Mouse (Mus musculus) heart, embryonic 11.5 days (tissue): ENCODE results near the gene Cd4. TPM values are rescaled to one million over a fixed set of nuclear protein-coding genes. Genes with fewer than 3 reads are reported as not detected.
A peak's percentile ranks its signal among the peaks of the same experiment; 100 is the strongest.

Experiments
- ATAC-seq: fragments of 200-750 bp; cut with Nextera tagmentation; replicated peaks from 2 replicates; pipeline ENCODE4 v1.8.0; 2017; ENCODE audit warnings: moderate library complexity; ENCODE audit not compliant: insufficient number of reproducible peaks, low FRiP score, low TSS enrichment
- H3K27ac ChIP-seq: fragments of 300-500 bp; sonication (generic); 2 replicates; pipeline ENCODE4 v1.5.1; 2014; ENCODE audit warnings: mild to moderate bottlenecking, low read depth, low read length
- H3K27me3 ChIP-seq: fragments of 300-500 bp; sonication (generic); 2 replicates; pipeline ENCODE4 v1.6.1; 2014; ENCODE audit warnings: mild to moderate bottlenecking, low read length, mixed read lengths; ENCODE audit not compliant: control insufficient read depth, insufficient read depth
- H3K36me3 ChIP-seq: fragments of 300-500 bp; sonication (generic); 2 replicates; pipeline ENCODE4 v1.6.1; 2014; ENCODE audit warnings: mild to moderate bottlenecking, low read length, moderate library complexity, mixed read lengths; ENCODE audit not compliant: control insufficient read depth, insufficient read depth
- H3K4me1 ChIP-seq: fragments of 300-500 bp; sonication (generic); 2 replicates; pipeline ENCODE4 v1.6.1; 2014; ENCODE audit warnings: low read length; ENCODE audit not compliant: control insufficient read depth, insufficient read depth
- H3K4me2 ChIP-seq: fragments of 300-500 bp; sonication (generic); 2 replicates; pipeline ENCODE4 v1.6.1; 2014; ENCODE audit warnings: mild to moderate bottlenecking, moderate library complexity
- H3K4me3 ChIP-seq: fragments of 300-500 bp; sonication (generic); 2 replicates; pipeline ENCODE4 v1.5.1; 2014; ENCODE audit warnings: low read depth, low read length
- H3K9ac ChIP-seq: fragments of 300-500 bp; sonication (generic); 2 replicates; pipeline ENCODE4 v1.6.1; 2014; ENCODE audit warnings: mild to moderate bottlenecking, low read depth, low read length, moderate library complexity
- H3K9me3 ChIP-seq: fragments of 300-500 bp; sonication (generic); replicated peaks from 2 replicates; pipeline ENCODE4 v1.6.1; 2016; ENCODE audit warnings: low read length; ENCODE audit not compliant: control insufficient read depth
- WGBS: fragments of 180-500 bp; shearing (Covaris S2); extraction: QIAGEN DNeasy Blood & Tissue Kit; methylation state at CpG from one replicate; pipeline ENCODE4 v1.1.7; 2014; ENCODE audit not compliant: insufficient replicate concordance; 5-methylcytosine and 5-hydroxymethylcytosine counted together
- polyA plus RNA-seq: library from polyadenylated mRNA; unstranded; fragments of >200 nt; fragmentation: Nextera tagmentation; extraction: Ambion mirVana; gene quantifications from 2 replicates; pipeline ENCODE4 v1.2.1, GENCODE M21; 2014

Cd4 gene
- not detected in 2 replicates for polyA plus RNA-seq

- WGBS, result 89% methylated on average over 9 of the region's 9 CpGs
- no peak for ATAC-seq
- no peak within 1 kb of the TSS for H3K27ac ChIP-seq
- no peak within 1 kb of the TSS for H3K4me3 ChIP-seq
- no peaks in the 10 kb centered on the region for H3K4me1 ChIP-seq
- no peaks in the 10 kb centered on the region for H3K27me3 ChIP-seq
- H3K9me3 ChIP-seq, result no peaks in the 10 kb centered on the region
- H3K36me3 ChIP-seq, result no peaks in the 10 kb centered on the region
- no peak within 1 kb of the TSS for H3K4me2 ChIP-seq
- no peak within 1 kb of the TSS for H3K9ac ChIP-seq
Measured at GRCm38 (mm10) chr6:124887986-124888385, at the start of gene Cd4. TSS of gene Cd4 (minus strand) at chr6:124888221.

GRCm38 (mm10) chr6:124937493-124937892 lies 49.5 kb upstream of the Cd4 start:
- Histone ChIP-seq H3K9me3 (no peaks in the 10 kb centered on the region), H3K27ac (no peak overlapping the region), H3K27me3 (no peaks in the 10 kb centered on the region), H3K4me1 (peaks cover 1% of the 10 kb centered on the region), H3K4me2 (no peak overlapping the region), H3K4me3 (no peak overlapping the region), H3K36me3 (peaks cover 33% of the 10 kb centered on the region), H3K9ac (no peak overlapping the region)
- no peak for ATAC-seq
- WGBS, result 86% methylated on average over 2 of the region's 2 CpGs

GRCm38 (mm10) chr6:124936681-124937080 lies 48.7 kb upstream of the Cd4 start:
- no peak overlapping the region for H3K4me3 ChIP-seq
- WGBS, result 74% methylated on average over 1 of the region's 1 CpGs
- no peak overlapping the region for H3K9ac ChIP-seq
- no peaks in the 10 kb centered on the region for H3K27me3 ChIP-seq
- no peak for ATAC-seq
- peaks cover 6% of the 10 kb centered on the region for H3K4me1 ChIP-seq
- no peak overlapping the region for H3K4me2 ChIP-seq
- H3K9me3 ChIP-seq, result no peaks in the 10 kb centered on the region
- H3K27ac ChIP-seq, result no peak overlapping the region
- H3K36me3 ChIP-seq, result peaks cover 33% of the 10 kb centered on the region

GRCm38 (mm10) chr6:124934670-124935069 lies 46.6 kb upstream of the Cd4 start:
- Histone ChIP-seq H3K27ac (no peak overlapping the region), H3K4me2 (no peak overlapping the region), H3K9me3 (no peaks in the 10 kb centered on the region), H3K4me1 (peaks cover 6% of the 10 kb centered on the region), H3K9ac (no peak overlapping the region), H3K36me3 (peaks cover 29% of the 10 kb centered on the region), H3K27me3 (no peaks in the 10 kb centered on the region), H3K4me3 (no peak overlapping the region)
- WGBS, result 92% methylated on average over 7 of the region's 7 CpGs
- no peak for ATAC-seq

- H3K4me1 ChIP-seq, result peaks cover 6% of the 10 kb centered on the region
- no peaks in the 10 kb centered on the region for H3K9me3 ChIP-seq
- peak overlapping the region; percentile 79; the same call in 1 of the 2 replicates for H3K4me3 ChIP-seq
- no peak overlapping the region for H3K27ac ChIP-seq
- H3K36me3 ChIP-seq, result peaks cover 26% of the 10 kb centered on the region
- H3K27me3 ChIP-seq, result no peaks in the 10 kb centered on the region
- no peak overlapping the region for H3K9ac ChIP-seq
- 90% methylated on average over 3 of the region's 3 CpGs for WGBS
- ATAC-seq, result no peak
- no peak overlapping the region for H3K4me2 ChIP-seq
Measured at GRCm38 (mm10) chr6:124933127-124933526, 45.1 kb upstream of the Cd4 start.

GRCm38 (mm10) chr6:124932314-124932695 lies 44.3 kb upstream of the Cd4 start:
- Histone ChIP-seq H3K4me2 (peak overlapping the region; percentile 79), H3K4me1 (peaks cover 6% of the 10 kb centered on the region), H3K9ac (peak overlapping the region; percentile 81), H3K4me3 (peak overlapping the region; percentile 79), H3K9me3 (no peaks in the 10 kb centered on the region), H3K27me3 (no peaks in the 10 kb centered on the region), H3K27ac (peak overlapping the region; percentile 97), H3K36me3 (peaks cover 23% of the 10 kb centered on the region)
- 50% methylated on average over 12 of the region's 12 CpGs for WGBS
- no peak for ATAC-seq

GRCm38 (mm10) chr6:124931525-124932313 lies 43.7 kb upstream of the Cd4 start:
- Histone ChIP-seq H3K27me3 (no peaks in the 10 kb centered on the region), H3K4me1 (peaks cover 6% of the 10 kb centered on the region), H3K27ac (peak overlapping the region; percentile 97), H3K4me2 (peak overlapping the region; percentile 79), H3K4me3 (peak overlapping the region; percentile 79), H3K36me3 (peaks cover 23% of the 10 kb centered on the region), H3K9ac (peak overlapping the region; percentile 81), H3K9me3 (no peaks in the 10 kb centered on the region)
- ATAC-seq, result peak; percentile 16; the same call in 1 of the 2 replicates
- WGBS, result 1% methylated on average over 48 of the region's 48 CpGs

- Histone ChIP-seq H3K4me3 (peak within 1 kb of the TSS; percentile 79), H3K9me3 (no peaks in the 10 kb centered on the region)
- 1% methylated on average over 52 of the region's 64 CpGs for WGBS
Measured at GRCm38 (mm10) chr6:124930754-124931524, 42.9 kb upstream of the Cd4 start, which contains the start of gene Mlf2. TSS of gene Mlf2 (plus strand) at chr6:124931386.

More at GRCm38 (mm10) chr6:124930754-124931524, 42.9 kb upstream of the Cd4 start, which contains the start of gene Mlf2:
- Histone ChIP-seq H3K4me2 (peak within 1 kb of the TSS; percentile 79), H3K36me3 (peaks cover 18% of the 10 kb centered on the region), H3K4me1 (peaks cover 9% of the 10 kb centered on the region), H3K27ac (peak within 1 kb of the TSS; percentile 97), H3K27me3 (no peaks in the 10 kb centered on the region), H3K9ac (peak within 1 kb of the TSS; percentile 81)
- ATAC-seq, result peak; percentile 92
